Mouse (Mus musculus): ENCODE results near the gene Klf8.

The Klf8 gene

GRCm38 (mm10) chrX:153440018-153440417, 202.8 kb downstream of the Klf8 start:
- no peak for DNase-seq

All from thymus, postnatal 14 days (tissue).